Mouse (Mus musculus) induced T-regulatory cell, adult 2 months (primary cell): Measurements from ENCODE around the gene Capza1.
A peak's percentile ranks its signal among the peaks of the same experiment; 100 is the strongest.
"Not testable (repeated sequence)": the region's sequence is repeated elsewhere in the genome, so short reads cannot be mapped to it uniquely, and the experiment has no call there.

Experiments
- DNase-seq: peaks from one replicate; pipeline ENCODE4 v3.0.0-alpha.2; 2012; ENCODE audit warnings: low read depth

Gene Capza1

DNA sequence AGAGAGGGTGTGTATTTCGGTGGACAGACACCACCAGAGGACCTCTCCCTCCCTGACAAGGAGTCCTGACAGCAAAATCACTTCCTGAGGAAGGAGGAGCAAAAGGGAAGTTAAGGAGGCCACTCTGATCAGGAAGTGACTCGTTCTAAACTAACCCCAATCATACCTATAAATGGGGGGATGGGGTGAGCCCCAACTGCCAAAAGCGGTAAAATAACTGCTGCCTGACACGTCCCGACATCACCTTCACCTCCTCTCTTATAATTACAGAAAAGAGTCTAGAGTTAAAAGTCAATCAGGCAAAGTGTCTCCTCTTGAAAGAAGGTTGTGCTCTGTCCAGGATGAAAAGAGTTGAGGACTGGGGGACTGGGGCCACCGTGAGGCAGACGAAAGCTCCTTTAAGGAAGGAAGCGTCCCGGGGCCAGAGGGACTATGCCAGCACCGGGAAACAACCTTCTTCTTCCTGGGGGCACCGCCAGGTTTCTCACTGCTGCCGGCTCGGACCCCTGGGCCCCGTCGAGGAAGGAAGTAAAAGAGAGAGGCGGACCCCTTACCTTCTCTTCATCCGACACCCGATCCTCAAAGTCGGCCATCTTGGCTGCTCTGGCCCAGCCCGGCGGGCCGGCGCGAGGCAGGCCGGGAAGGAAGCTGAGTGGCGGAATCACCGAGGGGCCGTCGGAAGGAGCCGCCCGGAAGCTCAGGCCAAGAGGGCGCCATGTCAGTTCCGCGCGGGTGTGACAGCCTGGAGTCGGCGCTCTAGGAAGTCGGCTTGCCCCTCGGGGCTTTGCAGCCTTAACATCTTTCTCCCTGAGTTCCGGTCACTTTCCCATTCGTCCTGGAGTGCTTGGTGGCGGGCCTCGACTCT lies at the start of gene Capza1, which contains the start of gene St7l:
Gene Capza1, minus strand, starts transcription at position 720 of the 865 bp plus-strand sequence.
Gene St7l, plus strand, starts transcription at position 220 of the 865 bp plus-strand sequence.
- DNase-seq, result peak; percentile 92

DNA sequence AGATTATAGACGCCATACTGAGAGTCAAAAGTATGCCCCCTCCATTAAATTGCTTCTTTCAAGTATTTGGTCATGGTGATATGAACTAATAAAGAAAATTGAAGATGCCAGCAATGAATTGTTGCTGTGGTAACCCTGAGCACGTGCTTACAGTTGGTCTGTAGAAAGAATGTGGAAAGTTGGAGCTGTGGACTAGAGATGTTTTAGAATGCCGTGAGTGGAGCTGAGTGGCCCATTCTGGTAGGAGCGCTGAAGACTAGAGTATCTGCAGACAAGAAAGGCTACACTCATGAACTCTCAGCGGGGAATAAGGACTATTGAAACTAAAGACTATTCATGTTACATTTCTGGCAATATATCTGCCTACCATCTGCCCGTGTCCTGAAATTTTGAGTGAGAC lies 44.9 kb upstream of the Capza1 start:
- no peak for DNase-seq

DNA sequence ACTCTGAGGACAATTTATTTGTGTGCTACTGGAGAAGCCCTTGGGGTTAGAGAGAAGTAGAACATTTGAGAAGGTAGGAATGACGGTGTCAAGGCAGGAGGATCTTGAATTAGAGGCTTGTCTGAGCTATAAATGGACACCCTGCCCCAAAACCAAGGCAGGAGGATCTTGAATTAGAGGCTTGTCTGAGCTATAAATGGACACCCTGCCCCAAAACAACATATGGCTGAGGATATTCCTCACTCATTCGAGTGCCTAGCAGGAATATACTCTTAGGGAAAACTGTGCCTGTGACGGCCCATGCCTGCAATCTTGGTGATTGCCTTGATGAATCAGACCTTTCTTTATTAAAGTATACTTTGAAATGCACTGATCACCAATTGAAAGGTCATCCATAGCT lies 41.7 kb upstream of the Capza1 start:
- no peak for DNase-seq

DNA sequence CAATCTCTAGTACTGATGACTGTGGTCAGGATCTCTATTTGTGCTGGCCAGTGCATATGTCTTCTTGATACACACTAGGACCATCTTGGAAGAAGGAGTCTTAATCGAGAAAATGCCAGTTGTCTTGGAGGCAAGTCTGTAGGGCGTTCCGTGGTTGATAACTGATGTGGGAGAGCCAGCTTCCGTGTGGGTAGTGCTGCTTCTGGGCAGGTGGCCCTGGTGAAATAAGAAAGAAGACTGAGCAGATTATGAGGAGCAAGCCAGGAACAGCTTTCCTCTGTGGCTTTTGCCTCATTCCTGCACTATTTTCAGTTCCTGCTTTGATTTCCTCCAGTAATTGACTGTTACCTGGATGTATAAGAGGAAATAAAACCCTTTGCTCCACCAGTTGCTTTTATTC lies 41.1 kb upstream of the Capza1 start:
- DNase-seq, result no peak

DNA sequence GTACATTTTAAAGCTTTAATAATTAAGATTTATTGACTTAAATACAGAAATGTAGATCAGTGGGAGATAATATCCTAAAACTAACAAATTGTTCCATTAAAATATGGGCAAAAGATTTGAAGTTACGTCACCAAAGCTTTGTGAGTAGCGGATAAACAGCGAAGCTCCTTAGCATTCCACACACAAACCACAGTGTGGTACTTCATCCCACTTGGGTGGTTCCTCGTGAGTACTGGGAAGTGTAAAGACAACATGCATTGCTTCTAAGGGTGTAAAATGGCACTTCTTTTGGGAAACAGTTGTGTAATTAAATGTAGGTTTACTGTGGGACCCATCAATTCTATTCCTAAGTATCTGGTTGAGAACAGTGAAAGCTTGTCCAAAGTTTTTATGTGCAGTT lies 36.8 kb upstream of the Capza1 start:
- DNase-seq, result no peak

DNA sequence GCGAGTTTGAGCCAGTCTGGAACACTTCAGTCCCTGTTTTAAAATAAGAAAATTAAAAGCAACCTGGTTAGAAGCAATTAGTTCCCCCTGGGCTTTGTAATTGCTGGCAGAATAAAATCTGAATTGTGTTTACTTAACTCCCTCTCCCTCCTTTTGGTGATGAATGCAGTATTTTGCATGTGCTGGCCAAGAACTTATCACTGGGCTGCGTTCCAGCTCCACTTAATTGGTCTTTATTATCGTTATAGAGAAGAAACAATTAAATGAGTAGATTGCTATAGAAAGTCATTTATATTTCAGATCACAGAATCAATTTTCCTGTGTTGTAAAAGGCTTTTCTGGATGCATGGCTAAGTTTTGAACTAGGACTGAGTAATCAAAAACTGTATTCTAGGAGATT lies 31.8 kb upstream of the Capza1 start:
- DNase-seq, result no peak

DNA sequence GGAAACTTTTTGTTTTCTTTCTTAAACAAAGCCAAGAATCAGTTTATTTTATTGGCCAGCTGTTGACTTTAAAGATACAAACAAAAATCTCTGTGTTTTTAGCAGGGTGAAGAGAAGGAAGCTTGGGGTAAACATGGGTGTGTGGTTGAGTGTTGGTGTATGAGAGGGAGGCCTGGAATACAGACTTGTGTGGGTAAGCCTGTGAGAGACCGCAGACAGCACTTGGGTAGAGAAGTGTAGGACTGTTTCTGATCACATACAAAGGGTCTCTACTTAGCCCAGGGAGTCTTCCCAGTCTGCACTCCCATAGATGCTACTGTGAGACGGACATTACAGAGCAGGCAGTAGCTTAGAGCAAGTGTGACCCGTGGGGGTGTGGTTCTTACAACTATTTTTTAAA lies 24.3 kb upstream of the Capza1 start:
- DNase-seq, result no peak

DNA sequence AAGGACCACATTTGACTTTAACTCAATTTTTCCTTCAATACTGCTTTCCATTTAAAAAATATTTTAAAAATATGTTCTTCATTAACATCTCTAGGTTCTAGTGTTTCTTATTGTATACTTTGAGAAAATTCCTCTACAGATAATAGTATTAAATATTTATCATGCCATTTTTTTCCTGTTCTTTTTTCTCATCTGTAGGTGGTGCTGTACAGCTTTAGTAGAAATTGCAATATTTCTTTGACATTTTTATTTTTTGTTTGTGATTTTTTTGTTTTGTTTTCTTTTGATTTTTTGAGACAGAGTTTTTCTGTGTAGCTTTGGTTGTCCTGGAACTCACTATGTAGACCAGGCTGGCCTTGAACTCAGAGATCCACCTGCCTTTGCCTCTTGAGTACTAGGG lies 5.3 kb upstream of the Capza1 start:
- DNase-seq, result no peak

DNA sequence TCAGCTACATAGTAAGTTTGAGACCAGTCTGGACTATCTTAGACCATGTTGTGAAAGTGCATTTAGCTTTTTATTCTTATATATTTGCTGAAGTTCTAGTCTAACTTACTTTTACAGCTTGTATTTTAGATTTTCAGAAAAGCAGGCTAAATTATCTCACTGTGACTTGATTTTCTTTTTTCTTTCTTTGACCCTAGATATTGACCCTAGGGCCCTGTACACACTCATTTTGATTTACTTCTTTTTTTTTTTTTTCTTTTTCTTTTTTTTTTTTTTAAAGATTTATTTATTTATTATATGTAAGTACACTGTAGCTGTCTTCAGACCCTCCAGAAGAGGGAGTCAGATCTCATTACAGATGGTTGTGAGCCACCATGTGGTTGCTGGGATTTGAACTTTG lies 2.4 kb upstream of the Capza1 start:
- DNase-seq, result not testable (repeated sequence)

DNA sequence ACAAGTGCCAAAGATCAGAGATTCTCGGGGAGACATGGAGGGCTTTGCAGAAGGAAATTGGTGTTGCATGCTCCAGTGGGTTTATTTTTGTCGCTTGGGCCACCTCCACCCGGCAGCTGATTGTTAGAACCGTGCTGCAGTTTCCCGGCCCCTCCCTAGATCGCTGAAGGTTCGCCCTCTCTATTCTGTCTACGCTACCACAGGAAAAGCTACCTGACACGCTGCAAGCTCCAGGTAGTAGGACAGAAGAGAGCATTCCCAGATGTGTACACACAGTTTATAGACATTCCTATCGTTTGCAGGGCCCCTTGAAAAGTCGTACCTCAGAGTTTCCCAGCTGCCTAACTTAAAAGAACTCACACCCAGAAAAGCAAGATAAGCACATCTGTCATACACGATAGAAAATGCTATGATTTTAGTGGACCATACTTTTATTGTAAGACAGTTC lies 1.1 kb upstream of the Capza1 start:
- DNase-seq, result no peak

DNA sequence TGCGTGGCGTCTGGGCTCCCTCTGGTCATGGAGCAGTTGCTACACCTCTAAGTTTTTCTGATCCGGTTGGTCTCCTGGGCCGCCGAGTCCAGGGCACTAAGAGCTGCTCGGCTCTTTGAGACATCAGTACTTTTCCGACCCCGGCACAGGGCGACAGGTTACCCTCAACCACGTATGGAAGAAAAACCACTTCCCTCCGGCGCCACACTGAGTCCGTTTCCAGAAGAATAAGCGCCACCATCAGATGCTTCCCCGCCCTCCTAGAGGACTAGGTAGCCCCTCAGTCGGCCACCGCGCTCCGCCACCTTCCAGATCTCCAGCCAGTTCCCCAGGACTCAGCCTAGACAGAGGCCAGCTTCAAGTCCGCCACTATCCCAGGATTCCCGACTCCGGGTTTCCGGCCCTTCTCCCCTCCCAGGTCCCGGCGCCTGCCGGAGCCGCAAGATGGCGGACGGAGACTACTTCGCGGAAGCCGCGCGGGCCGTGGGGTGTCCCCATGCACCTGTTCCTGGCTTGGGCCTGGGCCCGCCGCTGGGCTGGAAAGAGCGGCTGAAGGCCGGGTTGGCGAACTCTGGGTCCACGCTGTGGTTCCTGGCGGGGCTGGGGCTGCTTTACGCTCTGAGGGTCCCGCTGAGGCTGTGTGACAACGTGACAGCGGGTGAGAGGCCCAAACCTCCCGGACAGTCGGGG lies 491 bp upstream of the Capza1 start:
- peak; percentile 90 for DNase-seq

DNA sequence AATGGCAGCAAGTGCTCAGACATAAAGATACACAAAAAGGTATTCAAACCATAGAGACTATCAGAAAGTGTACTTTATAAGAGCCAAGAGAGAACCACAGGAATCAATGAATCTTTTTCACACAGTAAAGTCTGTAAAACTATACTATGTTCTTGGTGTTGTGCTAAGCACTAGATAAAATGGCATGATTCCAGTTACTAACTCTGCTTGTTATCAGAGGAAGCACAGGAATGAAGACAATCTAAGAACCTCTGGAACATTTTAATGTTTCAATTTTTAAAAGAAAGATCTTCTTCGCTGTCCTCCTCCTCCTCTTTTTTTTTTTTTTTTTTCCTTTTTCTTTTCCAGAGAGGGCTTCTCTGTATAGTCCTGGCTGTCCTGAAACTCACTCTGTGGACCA lies 5.7 kb downstream of the Capza1 start:
- DNase-seq, result no peak

DNA sequence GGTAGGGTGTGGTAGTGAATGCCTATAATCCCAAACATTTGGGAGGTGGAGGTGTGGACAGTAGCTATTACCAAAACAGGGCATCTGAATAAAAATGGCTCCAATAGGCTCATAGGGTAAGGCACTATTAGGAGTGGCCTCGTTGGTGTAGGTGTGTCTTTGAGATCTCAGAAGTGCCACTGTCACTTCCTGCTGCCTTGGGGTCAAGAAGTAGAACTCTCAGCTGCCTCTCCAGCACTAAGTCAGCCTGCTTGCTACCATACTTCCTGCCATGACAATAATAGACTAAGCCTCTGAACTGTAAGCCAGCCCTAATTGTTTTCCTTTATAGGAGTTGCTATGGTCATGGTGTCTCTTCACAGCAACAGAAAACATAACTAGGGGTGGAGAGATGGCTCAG lies 8.2 kb downstream of the Capza1 start:
- DNase-seq, result peak; percentile 64

DNA sequence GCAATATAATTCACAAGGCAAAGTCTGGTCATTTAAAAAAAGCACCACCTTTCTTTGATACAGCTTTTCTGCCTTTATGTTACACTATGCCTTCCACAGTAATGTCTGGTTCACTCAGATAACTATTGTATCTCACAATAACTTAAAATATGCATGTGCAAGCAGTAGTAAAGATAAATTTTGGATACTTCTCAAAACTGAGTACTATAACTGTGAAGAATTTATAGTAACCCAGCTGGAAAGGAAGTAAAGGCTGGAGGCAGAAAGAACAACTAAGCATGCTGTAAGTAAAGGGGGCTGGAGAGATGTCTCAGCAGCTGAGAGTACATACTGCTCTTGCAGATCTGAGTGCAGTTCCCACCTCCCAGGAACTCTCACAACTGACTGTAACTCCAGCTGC lies 9.4 kb downstream of the Capza1 start:
- no peak for DNase-seq

DNA sequence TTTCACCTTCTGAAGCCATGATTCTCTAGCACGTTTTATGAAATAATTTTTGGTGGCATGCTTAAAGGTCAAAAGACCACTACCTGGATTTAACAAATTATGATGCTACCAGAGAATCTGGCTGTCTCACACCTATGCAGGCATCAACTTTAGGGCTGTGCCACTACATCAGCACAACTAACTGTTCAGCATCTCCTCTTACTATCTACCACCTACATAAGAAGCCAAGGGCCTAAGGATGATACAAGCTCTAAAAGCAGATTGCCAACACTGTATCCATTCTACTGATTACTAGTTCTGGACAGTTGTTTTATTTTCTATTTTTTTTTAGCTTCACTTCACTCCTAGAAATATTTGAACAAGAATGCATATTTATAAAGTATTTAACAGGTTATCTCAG lies 9.8 kb downstream of the Capza1 start:
- DNase-seq, result no peak

DNA sequence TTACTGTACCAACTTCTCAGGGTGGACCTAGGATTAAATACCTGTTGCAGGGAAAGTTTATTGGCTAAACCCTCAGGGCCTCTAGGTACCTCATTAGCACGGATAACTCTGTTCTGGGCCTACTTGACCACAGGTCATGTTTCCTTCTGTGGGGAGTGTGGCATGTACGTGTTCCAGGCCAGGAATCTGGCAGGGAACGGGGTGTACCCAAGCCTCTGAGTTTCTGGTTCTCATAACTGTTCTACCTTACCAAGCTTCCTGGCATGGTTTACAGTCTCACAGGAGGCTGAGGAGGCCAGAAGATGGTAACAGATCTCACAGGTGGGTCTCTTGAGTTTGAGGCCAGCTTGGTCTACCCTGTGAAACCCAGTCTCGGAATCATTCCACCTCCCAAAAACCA lies 17.7 kb downstream of the Capza1 start:
- DNase-seq, result no peak

DNA sequence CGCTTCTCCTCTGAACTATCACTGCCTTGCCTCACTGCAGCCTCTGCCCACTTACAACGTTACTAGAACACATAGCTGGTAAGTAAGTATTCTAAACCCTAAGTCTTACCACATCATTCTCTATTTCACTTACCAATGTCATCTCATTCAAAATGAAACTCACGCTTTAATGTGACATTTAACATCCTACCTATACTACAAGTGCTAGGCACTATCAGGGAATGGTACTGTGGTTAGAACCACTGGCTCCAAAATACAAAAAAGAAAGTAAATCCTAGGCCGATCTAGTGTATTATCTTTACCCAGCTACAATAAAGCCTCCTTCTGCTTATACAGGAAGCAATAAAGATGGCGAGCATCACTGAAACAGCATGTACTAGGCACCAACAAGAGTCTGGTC lies 23.3 kb downstream of the Capza1 start:
- peak; percentile 57 for DNase-seq

DNA sequence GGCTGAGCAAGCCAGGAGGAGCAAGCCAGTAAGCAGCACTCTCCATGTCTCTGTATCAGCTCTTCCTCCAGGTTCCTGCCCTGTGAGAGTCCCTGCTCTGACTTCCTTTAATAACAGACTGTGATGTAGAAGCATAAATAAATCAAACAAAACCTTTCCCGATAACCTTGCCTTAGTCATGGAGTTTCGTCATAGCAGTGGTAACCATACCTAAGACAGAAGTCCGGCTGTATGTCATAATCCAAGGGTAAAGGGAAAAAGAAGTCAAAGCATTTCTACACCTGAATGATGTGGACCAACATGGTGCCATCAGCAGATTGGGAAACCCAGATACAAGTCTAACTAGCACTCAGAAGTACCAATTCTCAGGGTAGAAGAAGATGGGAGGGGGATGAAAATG lies 28.5 kb downstream of the Capza1 start:
- no peak for DNase-seq

DNA sequence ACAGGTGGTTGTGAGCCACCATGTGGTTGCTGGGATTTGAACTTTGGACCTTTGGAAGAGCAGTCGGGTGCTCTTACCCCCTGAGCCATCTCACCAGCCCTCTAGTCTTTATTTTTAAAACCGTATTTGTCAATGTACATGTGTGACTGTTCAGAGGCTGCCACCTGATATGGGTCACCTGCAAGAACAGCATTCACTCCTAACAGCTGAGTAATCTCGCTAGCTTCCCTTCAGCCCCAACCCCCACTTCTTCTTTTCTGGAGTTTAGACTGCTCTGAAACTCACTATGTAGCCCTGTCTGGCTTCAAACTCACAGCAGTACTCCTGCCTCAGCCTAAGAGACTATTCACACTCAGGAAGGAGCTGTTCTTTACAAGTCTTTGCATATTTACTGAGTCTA lies 41.9 kb downstream of the Capza1 start:
- no peak for DNase-seq

DNA sequence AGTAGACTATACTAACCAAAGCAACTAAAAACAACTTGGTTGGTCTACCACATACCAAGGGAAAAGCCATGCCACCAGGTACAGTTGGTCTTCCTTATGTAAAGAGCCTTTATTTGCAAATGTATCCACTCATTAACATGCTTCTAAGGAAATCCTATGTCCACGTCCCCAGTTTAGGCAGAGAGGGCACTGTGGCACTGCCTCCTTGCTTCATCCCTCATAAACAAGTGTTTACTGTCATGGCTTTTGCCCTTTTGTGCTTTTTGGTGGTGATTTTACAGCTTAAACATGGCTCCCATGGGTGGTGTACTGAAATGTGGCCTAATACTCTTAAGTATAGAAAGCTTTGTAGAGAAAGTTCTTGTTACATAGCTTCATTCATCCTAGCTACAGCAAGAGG lies 43.9 kb downstream of the Capza1 start:
- DNase-seq, result no peak

DNA sequence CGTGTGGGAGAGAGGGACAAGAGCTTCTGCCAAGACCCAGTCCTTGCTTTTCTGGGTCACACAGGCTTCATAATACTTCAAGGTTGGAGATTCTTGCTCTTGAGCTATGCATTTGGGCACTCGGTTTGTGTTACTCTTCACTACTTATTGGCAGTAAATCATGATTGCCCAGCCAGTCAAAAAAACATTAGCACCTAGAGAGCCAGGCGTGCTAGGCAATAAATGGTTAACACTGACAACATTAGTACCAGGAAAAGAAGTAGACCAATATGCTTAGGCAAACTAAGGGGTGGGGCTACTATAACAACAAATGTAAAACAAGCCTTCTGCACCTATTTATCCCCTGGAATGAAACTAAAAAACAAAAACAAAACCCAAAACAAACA lies 45.6 kb downstream of the Capza1 start:
- DNase-seq, result peak; percentile 57

DNA sequence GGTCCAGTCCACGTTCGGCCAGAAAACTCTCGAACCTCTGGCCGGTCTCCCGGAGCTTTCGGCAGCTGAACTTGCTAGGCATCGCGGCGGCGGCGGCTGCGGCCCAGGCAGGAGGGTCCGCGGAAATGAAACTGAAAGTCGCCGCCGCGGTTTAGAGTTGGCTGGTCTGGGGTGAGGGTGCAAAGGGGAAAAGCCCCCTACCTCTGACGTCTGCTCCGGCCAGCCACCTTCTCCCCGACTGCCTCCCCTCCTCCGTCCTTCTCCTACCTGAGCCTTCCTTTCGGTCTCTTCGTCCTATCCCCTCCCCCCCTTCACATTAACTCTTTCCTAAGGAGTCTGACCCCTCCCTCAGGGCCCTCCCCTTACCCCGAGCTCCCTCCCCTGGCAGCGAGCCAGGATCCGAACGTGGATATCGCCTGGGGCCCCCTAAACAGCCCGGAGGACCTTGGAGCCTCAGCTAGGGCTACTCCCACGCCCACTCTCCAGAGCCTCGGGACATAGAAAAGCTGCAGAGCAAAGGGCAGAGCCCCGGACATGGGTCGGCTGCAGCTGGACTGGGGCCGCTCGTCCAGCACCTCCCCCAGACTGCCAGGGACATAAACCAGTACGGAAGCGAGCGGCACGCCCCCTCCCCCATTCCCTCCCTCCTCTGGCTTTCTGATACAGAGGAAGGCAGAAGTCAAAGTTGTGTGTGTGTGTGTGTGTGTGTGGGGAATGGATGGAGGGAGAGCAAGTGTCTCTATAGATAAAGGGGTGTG lies 46.1 kb downstream of the Capza1 start, which contains the start of gene Mov10:
Gene Mov10, minus strand, starts transcription at position 573 of the 758 bp plus-strand sequence.
- peak; percentile 89 for DNase-seq
